Mouse (Mus musculus) adrenal gland, postnatal 14 days (tissue): ENCODE data around the gene Milr1. TPM values are rescaled to one million over a fixed set of nuclear protein-coding genes. Genes with fewer than 3 reads are reported as not detected.
"Not testable (repeated sequence)": the region's sequence is repeated elsewhere in the genome, so short reads cannot be mapped to it uniquely, and the experiment has no call there.

ENCODE experiments used
- DNase-seq: peaks from one replicate; pipeline ENCODE4 v3.0.0; 2021; ENCODE audit warnings: mixed read lengths
- long read RNA-seq, 2 experiments: library from polyadenylated mRNA; stranded (forward); transcript quantifications; one replicate each; pipeline ENCODE4 v2.0.0; 2021
- total RNA-seq: library from RNA; stranded (reverse); gene quantifications from 2 replicates; pipeline ENCODE4 v1.2.3, GENCODE M21; 2021

Milr1 gene
- total RNA-seq = 0.67 and 1.9 TPM in 2 replicates
- long read RNA-seq, experiment 1, partial matches to known transcripts = 0 of 1 reads
- long read RNA-seq, experiment 1, other reads (novel, unspliced or antisense) = 1 of 1 reads
- long read RNA-seq, experiment 2, partial matches to known transcripts = 0 of 2 reads
- long read RNA-seq, experiment 2, other reads (novel, unspliced or antisense) = 2 of 2 reads

DNA sequence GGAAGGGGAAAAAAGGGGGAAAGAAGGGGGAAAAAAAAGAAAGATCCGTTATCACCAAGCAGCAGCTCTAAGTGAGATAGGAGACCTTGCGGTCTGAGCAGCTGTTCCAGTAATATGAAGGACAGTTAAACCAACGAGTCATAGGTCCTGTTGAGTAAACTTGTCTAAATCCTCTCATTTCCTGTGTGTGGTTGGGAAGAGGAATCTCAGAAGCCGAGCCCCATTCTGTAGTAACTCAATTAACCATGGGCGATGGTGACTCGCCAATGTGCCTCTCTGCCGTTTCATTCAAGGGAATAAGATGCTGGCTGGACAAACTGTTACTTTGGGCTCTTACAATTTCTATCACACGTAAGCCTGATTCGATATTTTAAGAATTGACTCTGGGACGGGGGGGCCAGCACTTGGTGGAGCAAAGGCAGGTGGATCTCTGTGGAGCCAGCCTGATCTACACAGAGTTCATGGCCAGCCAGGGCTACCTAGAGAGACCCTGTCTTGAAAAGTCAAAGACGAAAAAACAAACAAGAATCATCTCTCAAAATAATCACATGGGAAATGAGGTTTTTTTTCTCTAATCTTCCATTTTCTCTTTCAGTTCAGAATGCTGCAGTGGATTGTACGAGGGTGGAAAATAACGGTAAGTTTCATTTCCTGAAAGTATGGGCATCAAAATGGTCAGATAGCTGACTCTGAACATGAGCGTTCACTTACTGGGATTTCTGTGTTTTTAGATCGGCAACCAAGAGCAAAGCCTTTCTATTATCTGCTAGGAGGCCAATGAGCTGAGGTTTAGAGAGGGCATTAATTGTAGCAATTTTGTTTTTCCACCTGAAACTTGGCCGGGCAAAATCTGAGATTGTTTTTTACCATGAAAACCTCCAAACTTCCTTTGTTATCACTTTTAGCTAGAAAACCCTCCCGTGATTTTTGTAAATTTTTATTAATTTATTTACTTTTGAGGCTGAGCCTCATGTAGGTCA, at the start of gene Milr1:
TSS of gene Milr1 (plus strand) at position 188 of the 980 bp plus-strand sequence.
- DNase-seq = no peak

- no peak for DNase-seq
Measured at GRCm38 (mm10) chr11:106701589-106701988, 49.4 kb upstream of the Milr1 start.

DNA sequence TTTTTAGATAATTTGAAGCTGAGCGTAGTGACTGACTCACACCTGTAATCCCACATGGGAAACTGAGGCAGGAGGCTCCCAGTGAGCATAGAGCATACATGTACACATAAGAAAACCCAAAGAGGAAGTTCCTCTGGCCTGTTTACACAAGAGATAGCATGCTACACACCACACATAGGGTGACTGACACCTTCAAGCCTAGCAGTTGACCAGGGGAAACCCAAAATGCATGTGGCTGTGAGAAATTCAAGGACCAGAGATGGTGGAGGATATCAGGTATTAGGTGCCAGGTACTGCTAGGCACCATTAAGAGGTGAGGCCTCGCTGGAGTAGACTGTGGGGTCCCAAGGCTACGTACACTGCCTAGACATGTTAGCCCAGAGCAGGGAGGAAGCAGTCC, 48.4 kb upstream of the Milr1 start:
- DNase-seq = no peak

- no peak for DNase-seq
Measured at GRCm38 (mm10) chr11:106703931-106704330, 47.1 kb upstream of the Milr1 start.

DNA sequence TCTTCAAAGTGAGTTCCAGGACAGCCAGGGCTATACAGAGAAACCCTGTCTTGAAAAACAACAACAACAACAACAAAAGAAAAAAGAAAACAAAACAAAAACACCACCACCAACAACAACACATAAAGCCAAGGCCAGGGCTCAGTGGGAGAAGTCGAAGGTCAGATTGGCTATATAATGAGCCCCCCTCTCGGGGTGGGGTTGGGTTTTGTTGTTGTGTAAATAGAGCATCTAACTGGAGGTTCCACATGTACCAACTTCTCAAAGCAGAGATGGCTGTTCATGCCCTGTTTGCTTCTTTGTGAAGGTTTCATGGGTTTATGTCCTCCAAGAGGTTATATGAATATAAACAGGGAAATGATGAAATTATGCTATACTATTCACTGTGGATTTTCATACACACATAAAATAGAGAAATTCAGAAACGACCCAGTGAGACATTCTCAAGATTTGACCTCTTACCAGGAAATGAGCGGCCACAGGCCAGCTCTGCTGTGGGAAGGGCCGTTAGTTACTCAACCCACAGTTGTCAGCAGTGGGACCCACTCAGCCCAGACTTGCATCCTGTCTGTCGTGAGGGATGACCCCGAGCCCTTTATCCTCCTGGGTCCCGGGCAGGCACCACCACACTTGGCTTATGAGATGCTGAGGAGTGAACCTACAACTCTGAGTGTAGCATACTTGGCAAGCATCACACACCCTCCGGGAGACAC, 46.5 kb upstream of the Milr1 start:
- DNase-seq = no peak

- DNase-seq = no peak
Measured at GRCm38 (mm10) chr11:106706212-106706611, 44.8 kb upstream of the Milr1 start.

- no peak for DNase-seq
Measured at GRCm38 (mm10) chr11:106707085-106707484, 43.9 kb upstream of the Milr1 start.

DNA sequence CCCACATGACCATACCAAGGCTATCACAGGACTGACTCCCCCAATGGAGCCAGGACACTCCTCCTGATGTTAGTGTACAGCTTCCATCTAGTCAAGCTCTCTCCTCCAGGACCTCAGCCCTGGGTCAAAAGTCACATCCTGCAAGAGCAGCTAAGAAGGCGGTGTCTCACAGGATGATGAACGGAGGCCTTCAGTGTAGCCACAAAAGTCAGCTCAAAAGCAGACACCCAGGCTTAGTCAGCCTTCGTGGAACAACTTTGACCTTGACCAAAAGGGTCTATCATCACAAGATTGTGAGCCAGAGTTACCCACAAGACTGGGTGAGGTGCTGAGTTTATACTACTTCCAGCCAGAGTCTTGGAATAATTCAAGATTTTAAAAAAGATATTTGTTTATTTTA, 43.2 kb upstream of the Milr1 start:
- DNase-seq = peak; percentile 53

GRCm38 (mm10) chr11:106709227-106709985, 41.6 kb upstream of the Milr1 start:
- DNase-seq = peak; percentile 30

DNA sequence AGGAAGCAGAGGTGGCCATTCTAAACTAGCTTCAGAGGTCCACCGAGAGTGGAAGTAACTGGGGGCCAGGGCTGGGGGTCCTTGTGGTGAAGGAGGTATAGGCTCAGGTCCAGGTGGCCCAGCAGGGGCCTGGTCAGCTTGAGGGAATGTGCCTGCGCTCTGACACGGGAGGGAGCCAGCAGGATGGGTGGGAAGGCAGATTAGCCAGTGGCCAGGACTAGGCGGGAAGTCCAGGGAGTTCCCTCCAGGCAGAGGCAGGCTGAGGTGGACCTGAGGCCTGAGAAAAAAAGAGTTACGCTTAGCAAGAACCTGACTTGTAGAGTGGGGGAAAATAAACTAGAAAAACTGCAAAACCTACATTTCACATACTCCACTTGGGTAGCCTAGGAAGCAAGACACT, 40.2 kb upstream of the Milr1 start:
- no peak for DNase-seq

GRCm38 (mm10) chr11:106715066-106715465, 36.0 kb upstream of the Milr1 start:
- DNase-seq = peak; percentile 35

- DNase-seq = no peak
Measured at GRCm38 (mm10) chr11:106716568-106716967, 34.5 kb upstream of the Milr1 start.

- no peak for DNase-seq
Measured at GRCm38 (mm10) chr11:106720379-106720778, 30.6 kb upstream of the Milr1 start.

DNA sequence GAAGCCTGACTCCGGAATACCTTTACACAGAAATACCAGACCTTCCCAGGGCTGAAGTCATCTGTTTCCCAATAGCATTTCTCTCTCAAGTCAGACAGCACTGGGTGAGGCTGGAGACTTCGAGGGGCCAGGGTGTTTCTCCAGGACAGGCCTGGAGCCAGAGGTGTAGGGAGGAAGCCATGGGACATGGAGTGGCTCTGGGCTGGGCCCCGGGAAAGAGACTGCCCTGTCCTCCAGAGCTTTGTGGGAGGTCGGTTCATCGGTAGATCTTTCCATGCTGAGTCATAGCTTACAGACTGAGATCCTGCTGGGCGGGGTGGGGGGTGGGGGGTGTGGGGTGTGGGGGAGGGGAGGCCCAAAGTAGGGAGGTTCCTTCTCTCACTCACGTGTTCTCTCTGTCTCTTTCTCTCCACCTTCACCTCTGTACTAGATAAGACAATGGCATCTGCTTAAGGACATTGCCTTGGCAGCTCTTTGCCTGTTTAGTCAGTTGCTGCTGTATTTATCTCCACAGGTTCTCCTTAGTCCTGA, 28.1 kb upstream of the Milr1 start:
- DNase-seq = peak; percentile 60

DNA sequence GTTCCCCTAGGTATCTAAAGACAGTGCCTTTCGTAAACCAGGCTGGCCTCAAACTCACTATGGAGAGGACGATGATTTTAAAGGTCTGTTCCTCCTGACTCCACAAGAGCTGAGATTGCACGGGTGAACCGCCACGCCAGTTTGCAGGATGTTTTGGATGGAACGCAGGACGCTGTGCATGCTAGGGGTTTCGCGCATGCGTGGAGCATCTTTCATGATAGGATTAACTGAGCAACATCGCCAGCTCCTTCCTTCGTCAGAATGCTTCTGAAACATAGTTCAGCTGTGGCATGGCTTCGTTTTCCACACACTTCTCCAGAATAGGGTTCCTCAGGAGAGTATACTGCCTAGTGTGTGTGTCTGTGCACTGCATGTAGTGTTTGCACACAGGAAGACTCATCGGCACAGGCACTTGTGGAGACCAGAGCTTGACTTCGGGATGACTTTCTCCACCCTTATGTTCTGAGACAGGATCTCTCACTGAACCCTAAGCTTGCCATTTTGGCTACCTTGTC, 27.4 kb upstream of the Milr1 start:
- DNase-seq = no peak

DNA sequence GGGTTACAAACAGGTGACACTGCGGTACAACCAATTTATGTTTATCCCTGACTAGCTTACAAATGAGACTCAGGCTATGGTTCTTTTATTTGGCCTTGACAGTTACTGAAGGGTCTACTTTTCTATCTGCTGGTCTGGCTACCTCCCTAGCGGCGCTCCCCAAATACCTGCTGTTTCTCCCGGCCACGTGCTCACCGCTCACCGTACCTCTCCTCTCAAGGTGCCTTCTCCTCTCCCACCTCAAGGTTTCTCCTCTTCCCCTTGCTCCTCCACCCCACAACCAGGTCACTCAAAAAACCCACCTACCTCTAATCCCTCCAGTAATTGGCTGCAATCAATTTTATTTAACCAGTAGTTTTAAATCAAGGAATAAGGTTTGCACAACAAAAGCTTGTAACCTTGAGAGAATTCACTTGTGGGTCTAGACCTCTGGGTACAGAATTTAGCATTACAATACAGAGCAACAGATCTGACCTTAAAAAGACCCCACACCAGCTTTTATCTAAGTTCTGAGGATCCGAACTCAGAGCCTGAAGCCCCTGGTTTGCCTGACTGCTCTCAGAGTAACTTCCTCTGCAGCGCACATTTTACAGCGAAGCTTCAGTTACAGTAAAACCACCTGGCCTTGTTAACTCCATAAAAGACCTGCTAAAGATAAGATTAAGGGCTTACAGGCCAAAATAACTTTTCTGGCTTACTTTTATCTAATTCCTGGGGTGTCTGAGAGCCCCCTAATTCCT, 26.7 kb upstream of the Milr1 start:
- no peak for DNase-seq

GRCm38 (mm10) chr11:106724916-106725235, 26.1 kb upstream of the Milr1 start:
- DNase-seq = not testable (repeated sequence)

GRCm38 (mm10) chr11:106727967-106728366, 23.1 kb upstream of the Milr1 start:
- no peak for DNase-seq

- DNase-seq = no peak
Measured at GRCm38 (mm10) chr11:106728402-106729366, 22.3 kb upstream of the Milr1 start.

- DNase-seq = no peak
Measured at GRCm38 (mm10) chr11:106729656-106730055, 21.4 kb upstream of the Milr1 start.
